Mouse (Mus musculus) left cerebral cortex, adult 8-10 months (tissue): Measurements from ENCODE around the gene Scfd2. TPM values are rescaled to one million over a fixed set of nuclear protein-coding genes. Genes with fewer than 3 reads are reported as not detected.

ENCODE experiments used
- DNase-seq, 2 experiments: peaks; one replicate each; pipeline ENCODE4 v3.0.0; 2022; ENCODE audit warnings: low spot score in 2 of 2
- total RNA-seq, 4 experiments: library from RNA; stranded (reverse); gene quantifications; 2 replicates each; pipeline ENCODE4 v1.2.4; 2022

Gene Scfd2
- total RNA-seq, 4 experiments from 2014 or later: 24.3 to 29.5 (median 27.4) TPM

DNA sequence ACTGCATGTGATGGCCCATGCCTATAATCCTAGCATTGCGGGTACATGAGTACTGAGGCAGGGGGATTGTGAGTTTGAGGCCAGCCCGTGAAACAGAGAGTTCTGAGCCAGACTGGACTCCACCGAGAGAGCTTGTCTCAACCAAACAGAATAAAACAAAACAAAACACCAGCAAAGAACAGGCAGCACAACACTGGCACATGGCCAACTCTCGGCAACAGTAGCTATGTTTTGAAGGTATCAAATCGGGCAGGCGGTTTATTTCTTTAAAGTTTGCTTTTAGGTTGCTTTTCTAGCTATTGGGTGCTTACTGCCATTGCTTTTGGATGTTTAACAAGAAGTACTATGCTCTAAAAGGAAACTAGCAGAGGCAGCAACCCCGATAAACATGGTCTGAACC is 251.9 kb downstream of the Scfd2 start:
- DNase-seq: no peak

DNA sequence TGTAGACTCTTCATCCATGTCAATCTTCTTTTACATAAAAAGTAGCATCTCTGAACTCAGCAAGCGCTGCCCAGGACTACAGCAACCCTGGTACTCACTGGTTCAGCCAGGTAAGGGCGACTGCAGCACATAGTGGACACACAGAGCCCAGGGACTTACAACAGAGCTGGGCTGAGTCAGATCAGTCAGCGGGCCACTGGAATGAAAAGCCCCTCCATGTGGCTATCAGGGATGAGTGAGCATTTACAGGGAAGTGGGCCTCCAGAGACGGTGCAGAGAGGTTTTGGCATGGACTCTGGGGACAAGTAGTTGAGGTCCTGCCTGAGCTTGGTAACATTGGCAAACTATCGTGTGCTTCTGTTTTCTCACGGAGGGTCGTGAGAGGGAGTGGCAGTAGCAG is 253.1 kb downstream of the Scfd2 start:
- DNase-seq: no peak

DNA sequence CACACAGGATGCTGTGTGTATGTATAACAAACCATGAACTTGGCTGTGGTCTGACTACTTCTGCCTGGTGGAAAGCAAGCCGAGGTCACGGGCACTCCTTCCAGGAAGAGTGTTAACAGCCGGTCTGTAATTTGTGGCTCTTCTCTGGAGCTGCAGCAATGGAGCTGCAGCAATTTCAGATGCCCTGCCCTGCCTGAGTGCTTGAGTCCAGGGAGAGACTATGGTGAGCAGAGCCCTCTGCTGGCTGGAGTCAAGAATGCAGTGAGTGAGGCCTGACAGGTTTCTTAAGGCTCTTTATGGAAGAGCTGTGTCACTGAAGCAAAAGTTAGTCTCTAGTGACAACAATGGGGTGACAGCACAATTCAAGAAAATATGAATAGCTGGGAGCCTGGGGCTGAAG is 253.8 kb downstream of the Scfd2 start:
- DNase-seq: peak; percentile 74 to 77

DNA sequence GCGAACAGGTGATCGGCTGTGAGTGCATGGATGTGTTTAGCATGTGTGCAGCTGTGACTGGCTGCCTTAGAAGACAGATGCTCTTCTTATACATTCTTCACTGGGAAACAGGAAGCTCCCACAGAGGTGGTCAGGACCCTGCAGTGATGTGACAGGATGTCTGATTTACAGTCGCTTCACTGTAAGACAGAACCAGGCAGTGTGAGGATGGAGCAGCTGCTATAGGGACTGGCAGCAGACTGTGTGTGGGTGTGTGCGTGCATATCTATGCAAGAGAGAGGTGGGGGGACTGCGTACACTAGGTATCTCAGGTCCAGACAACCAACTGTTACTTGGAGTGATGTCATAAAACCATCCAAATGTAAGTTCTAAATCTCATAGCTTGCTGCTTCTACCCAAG is 254.3 kb downstream of the Scfd2 start:
- DNase-seq: peak in 1 of 2 experiments; percentile 78

DNA sequence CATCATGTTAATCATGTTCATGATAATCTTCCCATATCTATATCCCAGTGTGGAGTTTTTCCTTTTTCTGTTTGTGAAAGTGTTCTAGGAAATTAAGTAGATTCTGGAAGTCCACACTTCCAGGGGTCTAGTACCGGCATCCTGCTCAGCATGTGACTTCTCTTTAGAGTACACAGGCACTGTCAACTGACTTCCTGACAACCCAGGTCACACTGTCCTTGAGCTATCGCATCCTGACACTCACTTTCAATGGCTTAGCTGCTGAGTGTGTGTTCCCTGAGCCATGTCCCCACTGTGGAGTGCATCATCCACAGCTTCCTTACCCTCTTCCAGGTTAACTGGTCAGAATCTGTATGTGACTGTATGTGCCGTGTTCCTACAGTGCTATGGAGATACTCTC is 258.2 kb downstream of the Scfd2 start:
- no peak for DNase-seq

DNA sequence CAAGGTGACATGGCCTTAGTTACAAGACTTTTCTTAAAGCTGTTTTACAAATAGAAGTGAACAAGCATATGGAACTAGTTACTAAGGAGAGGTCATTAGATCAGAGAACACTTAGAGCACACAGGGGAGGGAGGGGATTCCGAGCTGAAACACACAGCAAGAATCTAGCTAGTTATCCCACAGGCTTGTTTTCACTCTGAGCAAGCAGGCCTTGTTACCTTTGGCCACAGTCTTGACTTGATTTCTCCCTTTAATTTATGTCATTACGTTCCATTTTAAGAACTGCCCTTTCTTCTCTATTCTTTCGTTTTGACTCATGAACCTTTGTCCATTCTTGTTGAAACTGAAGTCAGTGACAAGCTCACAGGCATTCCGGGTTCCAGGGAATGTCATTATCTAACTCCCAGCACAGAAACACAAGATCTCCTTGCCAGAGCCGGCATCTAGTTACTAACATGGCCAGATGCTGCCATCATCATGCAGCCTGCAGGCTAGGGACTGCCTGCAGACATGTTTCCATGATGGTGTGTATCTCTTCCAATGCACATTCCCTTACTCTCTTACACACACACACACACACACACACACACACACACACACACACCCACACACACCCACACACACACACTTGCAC is 263.7 kb downstream of the Scfd2 start:
- DNase-seq: no peak

DNA sequence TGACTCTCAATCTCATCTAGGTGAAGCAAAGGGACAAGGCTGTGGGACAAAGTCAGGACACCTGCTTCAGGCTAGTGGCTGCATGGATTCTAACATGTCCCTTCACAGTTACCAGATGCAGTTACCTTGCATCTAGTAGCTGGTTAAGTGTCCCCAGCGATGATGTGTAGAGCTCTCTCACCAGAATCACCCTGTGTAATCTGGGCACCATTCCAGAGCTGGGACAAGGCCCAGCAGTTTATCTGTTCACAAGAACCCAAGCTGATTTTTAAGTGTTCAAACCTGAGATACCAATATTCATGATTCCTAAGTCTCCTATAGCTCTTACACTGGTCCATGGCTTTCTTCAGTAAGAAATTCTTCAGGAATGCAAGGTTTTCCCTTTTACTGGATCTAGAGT is 264.4 kb downstream of the Scfd2 start:
- DNase-seq: no peak

DNA sequence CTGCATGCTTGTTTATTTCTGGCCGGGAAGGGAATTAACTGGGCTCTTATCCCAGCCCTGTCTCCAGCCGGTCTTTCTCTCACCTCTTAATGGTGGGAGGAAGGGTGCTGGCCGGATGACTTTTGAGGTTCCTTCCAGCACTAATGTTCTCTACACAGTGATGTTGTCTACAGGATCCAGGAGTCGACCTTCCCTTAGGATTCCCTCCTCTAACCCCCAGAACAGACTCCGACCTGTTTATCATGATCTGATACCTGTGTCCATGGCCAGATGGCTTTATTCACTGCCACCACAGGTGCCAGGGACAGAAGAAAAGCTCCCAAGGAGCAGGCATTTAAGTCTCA is 265.1 kb downstream of the Scfd2 start:
- no peak for DNase-seq

DNA sequence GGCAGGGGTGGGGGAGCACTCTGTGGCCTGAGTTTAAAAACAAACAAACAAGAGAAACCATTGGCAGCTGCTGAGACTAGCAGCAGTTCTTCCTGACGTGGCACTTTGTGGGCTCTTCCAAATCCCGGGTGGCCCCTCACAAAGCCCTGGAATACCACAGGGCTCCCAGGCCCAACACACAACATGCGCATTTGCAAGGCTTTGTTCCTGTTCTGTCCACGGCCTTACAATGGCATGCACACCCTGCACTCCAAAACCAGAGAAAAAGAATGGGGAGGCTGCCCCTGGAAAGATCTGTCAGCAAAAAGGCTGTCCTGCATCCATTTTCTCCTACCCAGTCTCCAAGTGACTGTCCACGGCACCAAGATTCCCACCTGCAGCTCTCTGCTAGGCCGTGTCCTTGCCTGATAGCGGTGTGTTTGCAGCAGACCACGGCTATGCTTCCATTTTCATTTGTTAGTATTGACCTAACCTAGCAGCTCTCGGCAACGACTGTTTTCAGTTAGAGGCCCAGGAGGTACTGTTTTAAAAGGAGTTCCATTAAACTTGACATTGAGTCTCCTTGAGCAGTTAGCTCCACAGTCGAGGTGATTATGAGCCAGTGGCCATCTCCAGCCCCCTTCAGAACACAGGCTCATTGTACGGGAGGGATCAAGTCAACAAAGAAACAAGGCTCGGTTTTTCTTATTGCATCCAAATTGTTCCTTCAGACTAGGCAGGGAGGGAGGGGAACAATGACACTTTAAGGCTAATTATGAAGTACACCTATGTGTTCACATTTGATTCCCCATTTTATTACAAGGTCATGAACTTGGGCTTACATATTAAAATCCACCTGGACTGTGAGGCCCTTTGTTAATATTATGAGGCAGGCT is 265.7 kb downstream of the Scfd2 start:
- no peak for DNase-seq

DNA sequence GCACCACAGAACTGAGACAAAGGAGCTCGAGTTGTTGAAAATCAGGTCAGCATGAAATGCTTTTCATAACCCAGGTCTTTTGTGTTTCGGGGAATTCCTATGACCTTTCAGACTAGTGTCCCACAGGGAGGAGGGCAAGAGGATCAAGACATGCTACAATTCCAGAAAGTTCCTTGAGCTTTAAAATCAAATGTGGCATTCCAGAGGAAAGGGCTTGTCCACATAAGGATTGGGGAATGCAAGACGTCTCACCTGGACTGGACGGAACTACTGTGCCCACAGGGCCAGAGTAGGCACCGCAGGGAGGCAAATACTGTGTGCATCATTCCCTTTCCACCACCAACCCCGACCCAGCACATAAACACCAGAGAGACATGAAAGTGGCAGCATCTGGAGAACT is 266.4 kb downstream of the Scfd2 start:
- DNase-seq: no peak

DNA sequence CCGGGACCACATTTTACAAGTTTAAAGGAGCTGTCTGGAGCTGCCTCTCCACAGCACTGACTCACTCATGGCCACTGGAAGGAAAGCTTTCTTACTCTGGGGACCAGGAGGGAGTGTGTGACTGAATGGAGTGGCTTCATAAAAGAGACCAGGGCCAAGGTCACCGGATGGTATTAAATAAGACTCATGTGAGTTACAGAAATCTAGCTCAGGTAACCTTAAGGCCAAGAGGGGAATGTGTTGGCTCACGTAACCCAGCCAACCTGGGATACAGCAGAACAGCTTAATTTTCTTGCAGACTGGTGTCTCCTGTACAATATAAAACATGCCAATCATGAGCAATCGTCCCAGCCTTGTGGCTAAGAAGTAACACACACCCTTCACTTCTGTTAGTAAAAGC is 267.0 kb downstream of the Scfd2 start:
- no peak for DNase-seq

DNA sequence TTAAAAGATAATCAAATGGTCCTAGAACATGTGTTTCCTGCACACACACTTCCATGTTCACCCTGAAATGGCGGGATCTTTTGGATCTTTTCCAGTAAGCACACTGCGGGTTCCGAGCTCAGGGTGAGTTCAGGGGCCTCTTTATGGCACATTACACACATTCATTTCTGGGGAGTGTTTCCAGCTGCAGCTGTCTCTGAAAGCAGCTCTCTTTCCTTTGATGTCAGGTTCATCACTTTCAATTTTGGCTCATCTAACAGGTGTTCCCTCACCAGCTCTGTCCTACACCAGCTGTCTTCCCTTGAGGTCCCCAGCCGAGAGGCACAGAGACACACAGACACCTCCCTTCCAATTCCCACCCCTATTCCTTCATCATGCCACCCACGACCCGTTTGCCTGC is 270.5 kb downstream of the Scfd2 start:
- no peak for DNase-seq

DNA sequence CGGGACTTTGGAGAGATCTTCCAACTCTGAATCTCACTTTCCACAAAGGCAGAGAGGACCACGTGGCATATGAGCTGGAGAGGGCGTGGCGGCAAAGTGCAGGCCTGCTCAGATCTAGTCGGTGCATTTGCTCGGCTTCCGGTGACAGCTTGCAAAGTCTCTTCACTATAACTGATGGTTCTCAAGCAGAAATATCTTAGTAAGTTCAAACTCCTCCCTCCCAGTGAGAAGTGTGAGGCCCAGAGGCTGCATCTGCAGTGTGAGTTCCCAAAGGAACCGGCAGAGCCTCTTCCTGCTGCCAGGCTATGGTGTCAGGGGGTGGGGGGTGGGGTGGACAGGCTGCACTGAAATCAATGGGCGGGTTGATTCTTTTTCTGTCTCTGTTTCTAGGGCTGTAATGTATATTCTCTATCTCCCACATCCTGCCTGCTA is 271.2 kb downstream of the Scfd2 start:
- peak in 1 of 2 experiments; percentile 57 for DNase-seq

DNA sequence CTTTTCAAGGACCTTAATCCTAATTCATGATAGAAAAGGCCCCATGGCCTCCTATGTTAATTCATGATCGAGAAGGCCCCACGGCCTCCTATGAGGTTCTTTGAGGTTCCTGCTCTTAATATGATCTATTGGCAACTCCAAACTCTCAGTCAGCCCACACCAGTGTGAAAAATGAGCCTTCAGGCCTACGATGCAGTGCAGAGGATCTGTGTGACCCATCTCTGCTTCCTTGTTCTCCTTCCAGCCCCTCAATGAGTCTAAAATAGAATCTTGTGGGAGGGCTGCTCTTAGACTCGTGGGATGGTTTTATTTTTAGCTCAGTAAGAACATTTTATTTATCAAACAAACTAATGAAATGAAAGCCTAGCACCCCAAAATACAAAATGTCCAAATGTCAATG is 274.9 kb downstream of the Scfd2 start:
- no peak for DNase-seq

DNA sequence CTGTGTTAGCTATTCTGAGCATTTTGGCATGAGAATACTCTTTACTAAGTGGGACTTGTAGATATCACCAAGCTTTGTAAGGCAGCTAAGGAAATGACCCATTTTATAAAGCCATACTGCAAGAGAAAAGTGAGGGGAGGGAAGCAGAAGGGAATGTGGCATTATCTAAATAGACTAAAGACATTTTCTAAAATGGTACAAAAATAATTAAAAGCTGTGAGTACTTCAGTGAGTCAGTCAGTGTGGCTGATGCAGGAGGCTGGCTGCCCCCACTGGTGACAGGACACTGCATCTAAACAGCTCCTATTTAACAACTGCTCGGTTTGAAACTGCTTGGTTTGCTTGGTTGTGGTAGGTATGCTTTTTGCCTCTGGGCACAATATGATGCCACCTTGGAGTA is 276.6 kb downstream of the Scfd2 start:
- peak in 1 of 2 experiments; percentile 72 for DNase-seq

DNA sequence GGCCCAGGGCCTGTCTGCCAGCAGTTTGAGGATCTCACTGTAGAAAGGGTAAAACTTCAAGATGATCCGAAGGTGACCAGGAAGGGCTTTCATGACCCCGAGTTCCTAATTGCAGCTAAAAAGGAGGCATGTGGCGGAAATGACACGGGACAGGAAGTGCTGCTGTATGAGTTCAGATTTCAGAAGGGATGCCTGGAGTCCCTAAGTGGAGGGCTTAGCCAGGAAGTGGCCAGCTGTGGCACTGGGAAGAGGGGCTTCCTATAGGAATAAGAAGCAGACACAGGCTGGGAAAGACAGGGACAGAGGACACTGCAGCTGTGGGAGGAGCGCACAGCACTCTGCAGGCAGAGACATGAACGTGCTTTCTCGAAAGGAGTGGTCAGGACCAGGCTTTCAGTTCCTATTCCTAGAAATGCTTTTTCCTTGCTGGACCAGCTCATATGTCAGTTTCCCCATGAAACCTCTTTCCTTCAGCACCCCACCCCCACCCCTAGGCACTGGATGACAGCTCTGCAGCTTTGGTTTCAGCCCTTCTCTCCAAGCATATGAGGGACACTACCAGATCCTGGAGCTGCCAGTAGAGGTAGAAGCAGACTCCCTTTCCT is 277.7 kb downstream of the Scfd2 start:
- DNase-seq: no peak

DNA sequence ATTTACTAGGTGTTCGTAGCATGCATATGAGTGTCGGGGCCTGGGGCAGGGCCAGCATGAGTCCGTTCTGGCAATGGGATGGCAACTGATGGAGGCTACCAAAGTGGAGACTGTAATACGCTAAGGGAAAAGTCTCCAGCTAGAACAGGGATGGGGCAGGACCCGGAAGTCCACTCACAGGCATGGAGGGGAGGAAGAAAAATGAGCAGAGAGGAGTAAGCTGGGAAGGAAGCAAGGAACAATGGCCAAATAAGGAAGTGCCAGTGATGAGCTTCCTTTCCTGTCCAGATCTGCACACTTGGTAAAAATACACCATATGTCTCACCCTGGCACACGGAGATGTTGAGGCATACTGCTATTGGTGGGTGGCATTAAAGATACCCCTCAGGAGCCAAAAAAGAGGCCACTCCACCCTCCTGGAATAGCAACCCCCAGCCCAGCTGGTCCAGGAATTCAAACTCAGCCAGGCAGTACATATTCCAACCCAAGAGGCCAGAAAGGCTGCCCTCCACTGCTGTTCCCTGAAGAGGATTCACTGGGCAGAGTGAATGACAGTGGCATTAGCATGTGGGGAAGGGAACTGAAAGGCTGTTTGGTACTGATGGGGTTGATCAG is 278.8 kb downstream of the Scfd2 start:
- peak in 1 of 2 experiments; percentile 80 for DNase-seq

DNA sequence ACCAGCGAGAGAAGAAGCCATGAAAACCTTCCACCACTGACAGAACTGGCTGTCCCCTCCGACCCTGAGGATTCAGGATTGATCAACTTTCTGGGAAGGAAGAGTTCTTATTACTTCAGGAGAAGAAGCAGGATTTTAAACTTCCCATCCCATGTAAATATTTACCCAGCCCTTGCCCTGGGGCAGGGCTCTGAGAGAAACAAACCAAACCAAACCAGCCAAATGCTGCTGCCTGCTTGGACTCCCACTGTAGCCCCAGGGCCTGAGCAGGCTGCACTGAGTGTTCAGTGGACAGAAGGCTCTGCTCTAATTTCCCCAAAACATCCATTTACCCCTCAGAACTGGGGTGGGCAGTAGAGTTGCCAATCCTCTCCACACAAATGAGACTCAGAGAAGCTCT is 280.6 kb downstream of the Scfd2 start:
- DNase-seq: no peak

DNA sequence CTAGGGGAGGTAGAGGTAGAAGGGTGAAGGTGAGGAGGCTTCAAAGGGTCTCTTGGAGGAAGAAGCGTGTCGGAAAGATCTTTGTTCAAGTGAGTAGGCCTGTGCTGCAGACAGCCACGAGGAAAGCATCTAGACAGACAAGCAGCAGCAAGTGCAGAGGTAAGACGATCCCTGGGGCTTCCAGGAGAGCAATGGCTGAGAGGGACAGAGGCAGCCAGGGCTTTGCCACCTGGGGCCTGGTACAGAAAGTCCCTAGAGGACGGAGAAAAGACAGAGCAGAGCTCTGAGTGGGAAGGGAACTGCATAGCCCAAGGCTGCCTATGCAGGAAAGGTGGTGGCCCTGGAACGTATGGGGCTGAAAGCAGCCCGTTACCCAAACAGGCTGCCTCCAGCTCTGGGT is 281.3 kb downstream of the Scfd2 start:
- no peak for DNase-seq

DNA sequence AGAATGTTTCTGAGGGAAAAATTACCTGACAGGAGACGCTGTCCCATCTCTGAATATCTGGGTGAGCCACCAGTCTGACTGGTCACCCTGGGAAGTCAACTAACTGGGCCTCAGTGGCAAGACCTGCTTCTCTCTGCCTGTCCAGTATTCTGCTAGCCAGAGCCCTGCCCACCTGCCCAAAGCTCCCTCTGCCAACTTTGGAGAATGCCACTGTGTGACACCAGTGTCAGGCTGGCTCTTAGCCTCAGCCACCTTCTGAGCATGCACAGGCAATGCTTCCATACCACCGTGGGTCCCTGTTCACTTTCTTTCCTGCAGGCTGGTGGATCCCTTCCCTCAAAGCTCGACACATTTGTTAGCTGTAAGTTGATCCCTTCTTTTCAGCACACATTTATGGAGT is 281.8 kb downstream of the Scfd2 start:
- DNase-seq: no peak

DNA sequence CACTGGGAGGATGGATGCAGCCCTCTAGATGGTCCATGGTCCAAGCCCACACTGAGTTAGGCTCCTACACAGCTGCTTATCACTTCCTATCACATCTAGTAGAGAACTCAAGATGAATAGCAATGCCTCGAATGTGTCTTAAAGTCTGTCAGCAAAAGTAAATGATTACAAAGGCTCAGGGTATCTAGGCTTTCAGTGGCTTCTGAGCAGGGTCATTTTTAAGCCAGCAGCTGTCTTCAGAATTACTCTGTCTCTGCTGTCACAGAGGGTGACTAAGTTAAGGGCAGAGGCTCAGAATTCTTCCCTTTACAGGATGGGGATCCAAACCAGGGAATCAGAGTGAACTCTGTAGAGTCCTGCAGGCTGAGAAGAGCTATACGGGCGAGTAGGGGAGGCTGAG is 284.6 kb downstream of the Scfd2 start:
- DNase-seq: no peak

DNA sequence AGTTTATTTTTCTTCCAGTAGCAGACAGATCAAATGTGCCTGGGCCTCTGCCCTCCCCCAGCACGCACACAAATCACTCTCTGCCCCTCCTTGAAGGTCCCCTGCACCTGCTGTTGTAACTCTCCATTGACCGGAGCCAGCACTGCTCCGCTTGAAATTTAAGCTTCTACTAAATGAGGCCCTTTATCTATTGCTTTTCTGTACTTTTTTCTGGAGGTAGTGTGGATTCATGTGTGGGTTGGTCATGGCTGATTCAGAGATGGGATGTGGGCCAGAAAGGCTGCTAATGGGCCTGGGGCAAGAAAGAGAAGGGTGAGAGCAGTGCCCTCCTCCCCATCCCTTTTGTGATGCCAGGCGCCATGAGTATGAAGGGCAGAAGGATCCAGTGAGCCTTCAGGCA is 285.1 kb downstream of the Scfd2 start:
- no peak for DNase-seq
